Mouse (Mus musculus): ENCODE data around the gene Etnk2. TPM values are rescaled to one million over a fixed set of nuclear protein-coding genes. Genes with fewer than 3 reads are reported as not detected.

Etnk2 gene
- total RNA-seq, 2 experiments from 2014 or later, result 0.38 to 0.50 TPM

GRCm38 (mm10) chr1:133347693-133348520 is 15.5 kb upstream of the Etnk2 start:
- DNase-seq, result no peak
- intact Hi-C loops (cut with DNase I), result no loop called here

GRCm38 (mm10) chr1:133350210-133350609 is 13.2 kb upstream of the Etnk2 start, which contains the start of gene Ren1:
Gene Ren1 (plus strand): TSS chr1:133350510.
- DNase-seq, result no peak
- intact Hi-C loops (cut with DNase I), result no loop called here

- intact Hi-C loops (cut with DNase I), result loop anchor here (2.0 kb wide), 3 partner anchors 37 to 205 kb away; no protein-coding TSS in a partner anchor
- DNase-seq, result no peak
Measured at GRCm38 (mm10) chr1:133351762-133352161, 11.6 kb upstream of the Etnk2 start.

GRCm38 (mm10) chr1:133353371-133353809 is 10.0 kb upstream of the Etnk2 start:
- peak; percentile 62 to 74 for DNase-seq
- intact Hi-C loops (cut with DNase I), result loop anchor here (2.0 kb wide), 3 partner anchors 39 to 207 kb away; no protein-coding TSS in a partner anchor

GRCm38 (mm10) chr1:133355469-133355868 is 7.9 kb upstream of the Etnk2 start:
- intact Hi-C loops (cut with DNase I), result no loop called here
- DNase-seq, result no peak

GRCm38 (mm10) chr1:133355912-133356311 is 7.5 kb upstream of the Etnk2 start:
- no peak for DNase-seq
- intact Hi-C loops (cut with DNase I), result no loop called here

GRCm38 (mm10) chr1:133356330-133356729 is 7.0 kb upstream of the Etnk2 start:
- no peak for DNase-seq
- intact Hi-C loops (cut with DNase I), result no loop called here

GRCm38 (mm10) chr1:133361006-133361405 is 2.4 kb upstream of the Etnk2 start:
- intact Hi-C loops (cut with DNase I), result no loop called here
- no peak for DNase-seq

- intact Hi-C loops (cut with DNase I), result no loop called here
Measured at GRCm38 (mm10) chr1:133362103-133362502, 1.3 kb upstream of the Etnk2 start.

GRCm38 (mm10) chr1:133364022-133364630 is 754 bp downstream of the Etnk2 start:
- DNase-seq, result no peak
- intact Hi-C loops (cut with DNase I), result no loop called here

More at GRCm38 (mm10) chr1:133362103-133362502, 1.3 kb upstream of the Etnk2 start:
- no peak for DNase-seq

GRCm38 (mm10) chr1:133364890-133365289 is 1.5 kb downstream of the Etnk2 start:
- DNase-seq, result no peak
- intact Hi-C loops (cut with DNase I), result no loop called here

- DNase-seq, result no peak
- intact Hi-C loops (cut with DNase I), result no loop called here
Measured at GRCm38 (mm10) chr1:133366951-133367605, 3.7 kb downstream of the Etnk2 start.

GRCm38 (mm10) chr1:133367606-133368488 is 4.5 kb downstream of the Etnk2 start:
- no peak for DNase-seq
- intact Hi-C loops (cut with DNase I), result no loop called here

GRCm38 (mm10) chr1:133368644-133369043 is 5.3 kb downstream of the Etnk2 start:
- intact Hi-C loops (cut with DNase I), result no loop called here
- no peak for DNase-seq

GRCm38 (mm10) chr1:133370352-133370751 is 7.0 kb downstream of the Etnk2 start:
- intact Hi-C loops (cut with DNase I), result no loop called here
- no peak for DNase-seq

- intact Hi-C loops (cut with DNase I), result no loop called here
Measured at GRCm38 (mm10) chr1:133371431-133371830, 8.1 kb downstream of the Etnk2 start.

GRCm38 (mm10) chr1:133372113-133372512 is 8.7 kb downstream of the Etnk2 start:
- DNase-seq, result no peak
- intact Hi-C loops (cut with DNase I), result no loop called here

More at GRCm38 (mm10) chr1:133371431-133371830, 8.1 kb downstream of the Etnk2 start:
- no peak for DNase-seq

GRCm38 (mm10) chr1:133375696-133376346 is 12.4 kb downstream of the Etnk2 start:
- DNase-seq, result no peak
- intact Hi-C loops (cut with DNase I), result no loop called here

- intact Hi-C loops (cut with DNase I), result no loop called here
Measured at GRCm38 (mm10) chr1:133377547-133377946, 14.2 kb downstream of the Etnk2 start.

More at GRCm38 (mm10) chr1:133377547-133377946, 14.2 kb downstream of the Etnk2 start:
- no peak for DNase-seq

Data from heart, postnatal 36 days (tissue).